Mouse (Mus musculus): ENCODE measurements around the gene Rragc. TPM values are rescaled to one million over a fixed set of nuclear protein-coding genes. Genes with fewer than 3 reads are reported as not detected.

Rragc gene
- polyA plus RNA-seq, 1 experiment from 2014 or later = 54.0 TPM

- DNase-seq (ENCODE audit: low spot score) (no peak), ATAC-seq (replicated peaks; ENCODE audit: insufficient number of reproducible peaks, low FRiP score, low TSS enrichment, low read depth) (no peak)
- Histone ChIP-seq H3K27me3 (ENCODE audit: control insufficient read depth, insufficient read depth, low read length) (no peaks in the 10 kb centered on the region), H3K4me1 (ENCODE audit: control insufficient read depth, insufficient read depth, low read length) (no peaks in the 10 kb centered on the region), H3K9me3 (replicated peaks; ENCODE audit: control insufficient read depth, low read length) (no peaks in the 10 kb centered on the region), H3K4me2 (ENCODE audit: low read depth, low read length) (no peak overlapping the region), H3K36me3 (replicated peaks; ENCODE audit: control insufficient read depth, insufficient read depth, low read depth, low read length) (no peaks in the 10 kb centered on the region; the same call in 1 of the 2 replicates), H3K9ac (replicated peaks; ENCODE audit: low read length) (no peak overlapping the region), H3K4me3 (ENCODE audit: low read depth, low read length) (no peak overlapping the region), H3K27ac (replicated peaks; ENCODE audit: low read depth, low read length) (no peak overlapping the region)
- 89% methylated on average over 4 of the region's 4 CpGs for WGBS
These were observed 5.7 kb upstream of the Rragc start for GRCm38 (mm10) chr4:123911503-123911902.

- ATAC-seq (replicated peaks; ENCODE audit: insufficient number of reproducible peaks, low FRiP score, low TSS enrichment, low read depth) (no peak), DNase-seq (ENCODE audit: low spot score) (no peak)
- Histone ChIP-seq H3K4me3 (ENCODE audit: low read depth, low read length) (no peak overlapping the region), H3K27ac (replicated peaks; ENCODE audit: low read depth, low read length) (no peak overlapping the region), H3K36me3 (replicated peaks; ENCODE audit: control insufficient read depth, insufficient read depth, low read depth, low read length) (no peaks in the 10 kb centered on the region; the same call in 1 of the 2 replicates), H3K4me2 (ENCODE audit: low read depth, low read length) (no peak overlapping the region), H3K9me3 (replicated peaks; ENCODE audit: control insufficient read depth, low read length) (no peaks in the 10 kb centered on the region), H3K27me3 (ENCODE audit: control insufficient read depth, insufficient read depth, low read length) (no peaks in the 10 kb centered on the region), H3K9ac (replicated peaks; ENCODE audit: low read length) (no peak overlapping the region), H3K4me1 (ENCODE audit: control insufficient read depth, insufficient read depth, low read length) (no peaks in the 10 kb centered on the region)
- WGBS = 82% methylated on average over 2 of the region's 2 CpGs
These were observed 4.8 kb upstream of the Rragc start for GRCm38 (mm10) chr4:123912431-123912830.

- H3K27ac ChIP-seq (replicated peaks; ENCODE audit: low read depth, low read length) = peak within 1 kb of the TSS; percentile 57
- H3K9me3 ChIP-seq (replicated peaks; ENCODE audit: control insufficient read depth, low read length) = no peaks in the 10 kb centered on the region
- H3K4me3 ChIP-seq (ENCODE audit: low read depth, low read length) = peak within 1 kb of the TSS; percentile 96
- no peaks in the 10 kb centered on the region; the same call in 1 of the 2 replicates for H3K36me3 ChIP-seq (replicated peaks; ENCODE audit: control insufficient read depth, insufficient read depth, low read depth, low read length)
- H3K4me2 ChIP-seq (ENCODE audit: low read depth, low read length) = peak within 1 kb of the TSS; percentile 84
- H3K4me1 ChIP-seq (ENCODE audit: control insufficient read depth, insufficient read depth, low read length) = no peaks in the 10 kb centered on the region
- DNase-seq (ENCODE audit: low spot score) (peak; percentile 34), ATAC-seq (replicated peaks; ENCODE audit: insufficient number of reproducible peaks, low FRiP score, low TSS enrichment, low read depth) (peak; percentile 70)
- no peaks in the 10 kb centered on the region for H3K27me3 ChIP-seq (ENCODE audit: control insufficient read depth, insufficient read depth, low read length)
- 0% methylated on average over 47 of the region's 63 CpGs for WGBS
- peak within 1 kb of the TSS; percentile 85 for H3K9ac ChIP-seq (replicated peaks; ENCODE audit: low read length)
These were observed 398 bp downstream of the Rragc start, which contains the start of gene 4930535I16Rik for GRCm38 (mm10) chr4:123917548-123918140. Gene 4930535I16Rik (minus strand): TSS chr4:123918022.

- no peaks in the 10 kb centered on the region; the same call in 1 of the 2 replicates for H3K36me3 ChIP-seq (replicated peaks; ENCODE audit: control insufficient read depth, insufficient read depth, low read depth, low read length)
- no peaks in the 10 kb centered on the region for H3K9me3 ChIP-seq (replicated peaks; ENCODE audit: control insufficient read depth, low read length)
- DNase-seq (ENCODE audit: low spot score) (no peak), ATAC-seq (replicated peaks; ENCODE audit: insufficient number of reproducible peaks, low FRiP score, low TSS enrichment, low read depth) (no peak)
- H3K27ac ChIP-seq (replicated peaks; ENCODE audit: low read depth, low read length) = no peak overlapping the region
- H3K27me3 ChIP-seq (ENCODE audit: control insufficient read depth, insufficient read depth, low read length) = no peaks in the 10 kb centered on the region
- H3K4me2 ChIP-seq (ENCODE audit: low read depth, low read length) = no peak overlapping the region
- peak overlapping the region; percentile 96; the same call in 1 of the 2 replicates for H3K4me3 ChIP-seq (ENCODE audit: low read depth, low read length)
- no peaks in the 10 kb centered on the region for H3K4me1 ChIP-seq (ENCODE audit: control insufficient read depth, insufficient read depth, low read length)
- 63% methylated on average over 2 of the region's 2 CpGs for WGBS
- H3K9ac ChIP-seq (replicated peaks; ENCODE audit: low read length) = peak overlapping the region; percentile 28; the same call in 1 of the 2 replicates
These were observed 1.6 kb downstream of the Rragc start for GRCm38 (mm10) chr4:123918851-123919250.

GRCm38 (mm10) chr4:123921055-123921565, 3.9 kb downstream of the Rragc start:
- Histone ChIP-seq H3K36me3 (replicated peaks; ENCODE audit: control insufficient read depth, insufficient read depth, low read depth, low read length) (peaks cover 6% of the 10 kb centered on the region), H3K27ac (replicated peaks; ENCODE audit: low read depth, low read length) (no peak overlapping the region)
- WGBS = 91% methylated on average over 4 of the region's 4 CpGs

GRCm38 (mm10) chr4:123927961-123928360, 10.7 kb downstream of the Rragc start:
- Histone ChIP-seq H3K4me1 (ENCODE audit: control insufficient read depth, insufficient read depth, low read length) (no peaks in the 10 kb centered on the region), H3K27ac (replicated peaks; ENCODE audit: low read depth, low read length) (no peak overlapping the region), H3K4me2 (ENCODE audit: low read depth, low read length) (no peak overlapping the region), H3K9ac (replicated peaks; ENCODE audit: low read length) (no peak overlapping the region), H3K27me3 (ENCODE audit: control insufficient read depth, insufficient read depth, low read length) (no peaks in the 10 kb centered on the region), H3K4me3 (ENCODE audit: low read depth, low read length) (no peak overlapping the region), H3K9me3 (replicated peaks; ENCODE audit: control insufficient read depth, low read length) (no peaks in the 10 kb centered on the region), H3K36me3 (replicated peaks; ENCODE audit: control insufficient read depth, insufficient read depth, low read depth, low read length) (peaks cover 13% of the 10 kb centered on the region)
- no peak for ATAC-seq (replicated peaks; ENCODE audit: insufficient number of reproducible peaks, low FRiP score, low TSS enrichment, low read depth)
- DNase-seq (ENCODE audit: low spot score) = no peak

More at GRCm38 (mm10) chr4:123921055-123921565, 3.9 kb downstream of the Rragc start:
- Histone ChIP-seq H3K27me3 (ENCODE audit: control insufficient read depth, insufficient read depth, low read length) (no peaks in the 10 kb centered on the region), H3K9ac (replicated peaks; ENCODE audit: low read length) (no peak overlapping the region), H3K4me3 (ENCODE audit: low read depth, low read length) (no peak overlapping the region), H3K9me3 (replicated peaks; ENCODE audit: control insufficient read depth, low read length) (no peaks in the 10 kb centered on the region), H3K4me2 (ENCODE audit: low read depth, low read length) (no peak overlapping the region), H3K4me1 (ENCODE audit: control insufficient read depth, insufficient read depth, low read length) (no peaks in the 10 kb centered on the region)
- ATAC-seq (replicated peaks; ENCODE audit: insufficient number of reproducible peaks, low FRiP score, low TSS enrichment, low read depth) (no peak), DNase-seq (ENCODE audit: low spot score) (no peak)

GRCm38 (mm10) chr4:123929994-123930393, 12.7 kb downstream of the Rragc start:
- 90% methylated on average over 4 of the region's 4 CpGs for WGBS

GRCm38 (mm10) chr4:123934306-123934705, 17.1 kb downstream of the Rragc start:
- ATAC-seq (replicated peaks; ENCODE audit: insufficient number of reproducible peaks, low FRiP score, low TSS enrichment, low read depth) = no peak
- H3K9ac ChIP-seq (replicated peaks; ENCODE audit: low read length) = no peak overlapping the region
- H3K4me1 ChIP-seq (ENCODE audit: control insufficient read depth, insufficient read depth, low read length) = no peaks in the 10 kb centered on the region
- H3K27me3 ChIP-seq (ENCODE audit: control insufficient read depth, insufficient read depth, low read length) = no peaks in the 10 kb centered on the region
- WGBS = 93% methylated on average over 4 of the region's 4 CpGs
- no peak overlapping the region for H3K27ac ChIP-seq (replicated peaks; ENCODE audit: low read depth, low read length)
- no peak for DNase-seq (ENCODE audit: low spot score)
- H3K4me2 ChIP-seq (ENCODE audit: low read depth, low read length) = no peak overlapping the region
- H3K36me3 ChIP-seq (replicated peaks; ENCODE audit: control insufficient read depth, insufficient read depth, low read depth, low read length) = peaks cover 5% of the 10 kb centered on the region
- H3K9me3 ChIP-seq (replicated peaks; ENCODE audit: control insufficient read depth, low read length) = no peaks in the 10 kb centered on the region
- H3K4me3 ChIP-seq (ENCODE audit: low read depth, low read length) = no peak overlapping the region

More at GRCm38 (mm10) chr4:123929994-123930393, 12.7 kb downstream of the Rragc start:
- Histone ChIP-seq H3K27me3 (ENCODE audit: control insufficient read depth, insufficient read depth, low read length) (no peaks in the 10 kb centered on the region), H3K4me2 (ENCODE audit: low read depth, low read length) (no peak overlapping the region), H3K9ac (replicated peaks; ENCODE audit: low read length) (no peak overlapping the region), H3K27ac (replicated peaks; ENCODE audit: low read depth, low read length) (no peak overlapping the region), H3K4me3 (ENCODE audit: low read depth, low read length) (no peak overlapping the region), H3K36me3 (replicated peaks; ENCODE audit: control insufficient read depth, insufficient read depth, low read depth, low read length) (peaks cover 8% of the 10 kb centered on the region), H3K9me3 (replicated peaks; ENCODE audit: control insufficient read depth, low read length) (no peaks in the 10 kb centered on the region), H3K4me1 (ENCODE audit: control insufficient read depth, insufficient read depth, low read length) (no peaks in the 10 kb centered on the region)
- ATAC-seq (replicated peaks; ENCODE audit: insufficient number of reproducible peaks, low FRiP score, low TSS enrichment, low read depth) (no peak), DNase-seq (ENCODE audit: low spot score) (no peak)
